Mouse (Mus musculus): ENCODE results near the gene Nfe2.
A peak's percentile ranks its signal among the peaks of the same experiment; 100 is the strongest.

Nfe2 gene

GRCm38 (mm10) chr15:103205156-103205555 is 53.0 kb downstream of the Nfe2 start:
- DNase-seq, result peak; percentile 21

GRCm38 (mm10) chr15:103202088-103202793 is 56.0 kb downstream of the Nfe2 start:
- DNase-seq, result no peak
